Mouse (Mus musculus): ENCODE measurements around the gene Cbx1.
"Not testable (repeated sequence)": the region's sequence is repeated elsewhere in the genome, so short reads cannot be mapped to it uniquely, and the experiment has no call there.

Gene Cbx1

DNA sequence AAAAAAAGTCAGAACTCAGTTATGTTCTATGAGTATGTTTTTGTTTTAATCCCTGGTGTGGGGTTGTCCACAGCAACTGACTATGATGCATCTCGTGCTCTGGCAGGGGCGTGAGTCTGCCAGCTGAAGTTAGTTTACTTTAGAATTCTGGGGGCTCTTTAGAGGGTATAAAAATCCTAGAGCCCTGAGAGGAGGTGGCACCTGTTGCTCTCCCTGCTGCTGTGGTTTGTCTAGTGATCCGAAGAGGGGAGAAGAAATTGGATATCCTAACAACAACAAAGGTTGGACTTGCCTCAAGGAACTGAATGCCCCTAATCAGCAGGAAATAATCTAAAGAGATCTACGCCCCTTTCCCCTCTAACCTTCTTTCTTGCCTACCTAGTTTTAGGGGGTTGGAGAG is 49.4 kb downstream of the Cbx1 start:
- DNase-seq (ENCODE audit: low spot score in 2 of 2) = no peak

DNA sequence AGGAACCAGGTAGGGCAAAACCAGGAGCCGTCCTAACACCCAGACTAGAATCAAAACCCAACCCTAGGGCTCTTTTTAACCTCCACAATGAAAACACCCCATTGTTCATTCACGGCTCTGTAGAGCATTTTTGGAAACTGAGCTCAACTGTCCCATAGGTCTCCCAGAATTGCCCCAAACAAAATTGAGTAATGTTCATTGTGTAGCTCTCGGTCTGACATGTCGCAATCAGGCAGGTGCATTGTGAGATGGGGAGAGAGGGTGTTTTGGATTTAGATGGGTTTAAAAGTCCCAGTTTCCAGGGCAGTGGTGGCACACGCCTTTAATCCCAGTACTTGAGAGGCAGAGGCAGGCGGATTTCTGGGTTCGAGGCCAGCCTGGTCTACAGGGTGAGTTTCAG is 50.5 kb downstream of the Cbx1 start:
- DNase-seq (ENCODE audit: low spot score in 2 of 2) = no peak

DNA sequence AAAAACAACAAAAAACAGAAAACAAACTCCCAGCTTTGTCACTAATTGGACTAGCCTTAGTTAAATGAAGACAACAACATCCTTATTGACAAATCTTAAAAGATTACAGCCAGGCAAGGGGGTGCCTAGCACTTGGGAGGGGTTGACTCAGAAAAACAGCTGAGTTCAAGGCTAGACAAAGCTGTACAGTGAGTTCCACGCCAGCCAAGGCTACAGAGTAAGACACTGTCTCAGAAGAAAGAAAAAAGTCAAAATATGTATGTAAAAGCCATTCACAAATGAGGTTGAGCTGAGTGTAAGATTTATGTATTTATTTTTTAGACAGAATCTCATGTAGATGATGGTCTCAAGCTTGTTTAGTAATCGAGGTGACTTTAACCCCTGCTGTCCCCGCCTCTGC is 51.0 kb downstream of the Cbx1 start:
- DNase-seq (ENCODE audit: low spot score in 2 of 2) = no peak

- DNase-seq (ENCODE audit: low spot score in 2 of 2) = no peak
Measured at GRCm38 (mm10) chr11:96840290-96840689, 51.4 kb downstream of the Cbx1 start.

GRCm38 (mm10) chr11:96843627-96844026 is 54.7 kb downstream of the Cbx1 start:
- no peak for DNase-seq (ENCODE audit: low spot score in 2 of 2)

- DNase-seq (ENCODE audit: low spot score in 2 of 2) = no peak
Measured at GRCm38 (mm10) chr11:96847240-96847639, 58.3 kb downstream of the Cbx1 start.

- no peak for DNase-seq (ENCODE audit: low spot score in 2 of 2)
Measured at GRCm38 (mm10) chr11:96848694-96849093, 59.8 kb downstream of the Cbx1 start.

- DNase-seq (ENCODE audit: low spot score in 2 of 2) = not testable (repeated sequence)
Measured at GRCm38 (mm10) chr11:96849145-96849544, 60.2 kb downstream of the Cbx1 start.

- DNase-seq (ENCODE audit: low spot score in 2 of 2) = no peak
Measured at GRCm38 (mm10) chr11:96849681-96850467, 60.9 kb downstream of the Cbx1 start, which contains the start of gene Copz2. Gene Copz2, plus strand, starts transcription at chr11:96849870.

- no peak for DNase-seq (ENCODE audit: low spot score in 2 of 2)
Measured at GRCm38 (mm10) chr11:96857446-96857845, 68.5 kb downstream of the Cbx1 start.
